Mouse (Mus musculus) kidney, adult 2 months (tissue): Measurements from ENCODE around the gene Itgb3. TPM values are rescaled to one million over a fixed set of nuclear protein-coding genes. Genes with fewer than 3 reads are reported as not detected.
A peak's percentile ranks its signal among the peaks of the same experiment; 100 is the strongest.
"Not testable (repeated sequence)": the region's sequence is repeated elsewhere in the genome, so short reads cannot be mapped to it uniquely, and the experiment has no call there.

Experiments used
- DNase-seq: peaks from one replicate; pipeline ENCODE4 v3.0.0; 2021
- H3K27ac ChIP-seq: fragments of 200-500 bp; 2 replicates; pipeline ENCODE4 v1.5.1; 2012; ENCODE audit warnings: low read depth, low read length, control low read depth, inconsistent platforms; ENCODE audit not compliant: insufficient read depth
- H3K27me3 ChIP-seq: fragments of 200-500 bp; replicated peaks from 2 replicates; pipeline ENCODE4 v1.6.1; 2012; ENCODE audit warnings: mild to moderate bottlenecking, moderate library complexity, low read length, inconsistent platforms; ENCODE audit not compliant: control insufficient read depth, insufficient read depth
- H3K36me3 ChIP-seq: fragments of 200-500 bp; 2 replicates; pipeline ENCODE4 v1.6.1; 2012; ENCODE audit warnings: mild to moderate bottlenecking, moderate library complexity, low read length, inconsistent platforms; ENCODE audit not compliant: control insufficient read depth, insufficient read depth
- H3K4me1 ChIP-seq: fragments of 200-500 bp; 2 replicates; pipeline ENCODE4 v1.6.1; 2011; ENCODE audit warnings: low read length; ENCODE audit not compliant: control insufficient read depth, insufficient read depth
- H3K4me3 ChIP-seq: fragments of 200-500 bp; 2 replicates; pipeline ENCODE4 v1.5.1; 2011; ENCODE audit warnings: mild to moderate bottlenecking, low read depth, low read length, control low read depth; ENCODE audit not compliant: insufficient read depth
- CTCF ChIP-seq: fragments of 200-500 bp; conservative IDR thresholded peaks from 2 replicates; pipeline ENCODE4 v1.5.1; 2011; ENCODE audit warnings: low read depth, mild to moderate bottlenecking, control low read depth, low read length, moderate library complexity, mixed read lengths; ENCODE audit not compliant: insufficient read depth, insufficient read length
- POLR2A ChIP-seq: fragments of 200-500 bp; IDR thresholded peaks from one replicate; pipeline ENCODE4 v1.6.1; 2011; ENCODE audit warnings: low read depth, low read length, control low read depth
- WGBS: fragments of 180-500 bp; shearing (Covaris S2); methylation state at CpG from one replicate; pipeline ENCODE4 v1.1.7; 2018; 5-methylcytosine and 5-hydroxymethylcytosine counted together
- polyA plus RNA-seq: library from polyadenylated mRNA; depleted of rRNA; stranded (reverse); fragments of >200 nt; gene quantifications from 2 replicates; pipeline ENCODE4 v1.2.3, GENCODE M21; 2012

Itgb3 gene
- polyA plus RNA-seq, 1 experiment, result 1.3 TPM

- Histone ChIP-seq H3K36me3 (no peaks in the 10 kb centered on the region), H3K27me3 (no peaks in the 10 kb centered on the region), H3K4me3 (no peak overlapping the region), H3K27ac (no peak overlapping the region), H3K4me1 (no peaks in the 10 kb centered on the region)
- TF ChIP-seq CTCF (no peak), POLR2A (no peak)
- 90% methylated on average over 2 of the region's 2 CpGs for WGBS
- no peak for DNase-seq
Observed at GRCm38 (mm10) chr11:104566796-104567195, 41.0 kb upstream of the Itgb3 start.

GRCm38 (mm10) chr11:104567736-104568135 lies 40.1 kb upstream of the Itgb3 start:
- Histone ChIP-seq H3K4me1 (no peaks in the 10 kb centered on the region), H3K36me3 (no peaks in the 10 kb centered on the region), H3K27ac (no peak overlapping the region), H3K4me3 (no peak overlapping the region), H3K27me3 (no peaks in the 10 kb centered on the region)
- DNase-seq, result no peak
- TF ChIP-seq POLR2A, result no peak
- TF ChIP-seq CTCF, result no peak
- 84% methylated on average over 9 of the region's 9 CpGs for WGBS

- DNase-seq, result no peak
- WGBS, result 93% methylated on average over 4 of the region's 4 CpGs
- TF ChIP-seq POLR2A (no peak), CTCF (no peak)
- Histone ChIP-seq H3K27ac (no peak overlapping the region), H3K27me3 (no peaks in the 10 kb centered on the region), H3K4me3 (no peak overlapping the region), H3K36me3 (no peaks in the 10 kb centered on the region), H3K4me1 (no peaks in the 10 kb centered on the region)
Observed at GRCm38 (mm10) chr11:104568326-104568725, 39.5 kb upstream of the Itgb3 start.

GRCm38 (mm10) chr11:104570515-104570914 lies 37.3 kb upstream of the Itgb3 start:
- not testable (repeated sequence) for H3K4me1 ChIP-seq, H3K27ac ChIP-seq, H3K27me3 ChIP-seq, H3K4me3 ChIP-seq, H3K36me3 ChIP-seq, DNase-seq
- WGBS, result 93% methylated on average over 8 of the region's 8 CpGs

GRCm38 (mm10) chr11:104571373-104571772 lies 36.4 kb upstream of the Itgb3 start:
- not testable (repeated sequence) for H3K27ac ChIP-seq, H3K36me3 ChIP-seq, H3K4me1 ChIP-seq, H3K27me3 ChIP-seq
- peak; percentile 33 for DNase-seq
- H3K4me3 ChIP-seq, result peak overlapping the region; percentile 40
- 4% methylated on average over 28 of the region's 28 CpGs for WGBS

- Histone ChIP-seq H3K4me1 (no peaks in the 10 kb centered on the region), H3K27me3 (no peaks in the 10 kb centered on the region), H3K36me3 (no peaks in the 10 kb centered on the region), H3K27ac (no peak overlapping the region), H3K4me3 (no peak overlapping the region)
- WGBS, result 66% methylated on average over 7 of the region's 7 CpGs
- DNase-seq, result no peak
- TF ChIP-seq CTCF, result no peak
- no peak for TF ChIP-seq POLR2A
Observed at GRCm38 (mm10) chr11:104572091-104572490, 35.7 kb upstream of the Itgb3 start.

GRCm38 (mm10) chr11:104572566-104572965 lies 35.2 kb upstream of the Itgb3 start:
- 43% methylated on average over 2 of the region's 2 CpGs for WGBS
- Histone ChIP-seq H3K4me3 (no peak overlapping the region), H3K4me1 (no peaks in the 10 kb centered on the region), H3K36me3 (no peaks in the 10 kb centered on the region), H3K27ac (no peak overlapping the region), H3K27me3 (no peaks in the 10 kb centered on the region)
- peak; percentile 20 for DNase-seq
- no peak for TF ChIP-seq POLR2A
- TF ChIP-seq CTCF, result no peak
